Mouse (Mus musculus): Measurements from ENCODE around the gene Spaca9. TPM values are rescaled to one million over a fixed set of nuclear protein-coding genes. Genes with fewer than 3 reads are reported as not detected.
A peak's percentile ranks its signal among the peaks of the same experiment; 100 is the strongest.

The Spaca9 gene
- polyA plus RNA-seq, 1 experiment from 2014 or later, result 2.6 TPM

DNA sequence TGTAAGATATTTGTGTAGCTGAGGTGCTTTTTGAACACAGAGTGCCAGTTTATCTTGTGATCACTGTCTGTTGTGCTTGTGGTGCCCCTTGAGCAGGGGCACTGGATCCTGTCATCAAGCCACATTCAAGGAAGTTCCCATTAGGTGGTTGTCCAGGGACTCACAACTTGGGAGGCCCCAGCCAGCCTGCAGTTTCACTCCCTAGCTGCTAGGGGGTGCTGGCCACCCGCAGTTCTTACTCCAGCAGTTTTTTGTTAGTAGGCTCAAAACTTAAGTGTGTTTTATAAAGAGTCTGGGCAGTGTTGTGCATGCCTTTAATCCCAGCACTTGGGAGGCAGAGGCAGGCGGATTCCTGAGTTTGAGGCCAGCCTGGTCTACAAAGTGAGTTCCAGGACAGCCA is 45.2 kb downstream of the Spaca9 start:
- peak; percentile 40 for DNase-seq (ENCODE audit: low spot score)
- WGBS, result 59% methylated on average over 2 of the region's 2 CpGs

DNA sequence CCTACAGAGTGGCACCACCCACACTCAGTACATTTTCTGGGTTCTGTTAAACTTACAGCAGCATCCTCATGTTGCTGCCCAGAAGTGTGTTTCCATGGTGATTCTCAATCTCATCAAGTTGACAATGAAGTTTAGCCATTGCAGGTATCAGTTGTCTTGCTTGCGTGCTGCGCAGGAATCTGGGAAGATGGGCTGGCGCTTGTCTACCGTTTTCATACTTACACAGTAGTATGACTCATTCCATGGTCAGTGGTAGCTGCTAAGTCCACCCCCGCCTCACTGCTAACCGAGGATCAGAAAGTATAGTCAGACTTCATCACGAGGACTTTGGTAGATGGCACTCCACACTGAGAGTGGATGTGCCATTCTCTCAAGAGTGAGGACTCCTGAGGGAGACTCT is 46.2 kb downstream of the Spaca9 start:
- H3K4me3 ChIP-seq, result no peak overlapping the region
- H3K27me3 ChIP-seq (replicated peaks; ENCODE audit: low read depth, poor library complexity, severe bottlenecking), result no peaks in the 10 kb centered on the region
- peaks cover 41% of the 10 kb centered on the region for H3K36me3 ChIP-seq (replicated peaks)
- DNase-seq (ENCODE audit: low spot score), result no peak
- no peaks in the 10 kb centered on the region for H3K4me1 ChIP-seq
- H3K27ac ChIP-seq (replicated peaks), result no peak overlapping the region
- WGBS, result 93% methylated on average over 7 of the region's 7 CpGs
- H3K9me3 ChIP-seq, result no peaks in the 10 kb centered on the region

More for the DNA sequence above, 45.2 kb downstream of the Spaca9 start:
- Histone ChIP-seq H3K27me3 (replicated peaks; ENCODE audit: low read depth, poor library complexity, severe bottlenecking) (no peaks in the 10 kb centered on the region), H3K9me3 (no peaks in the 10 kb centered on the region), H3K4me3 (no peak overlapping the region), H3K27ac (replicated peaks) (no peak overlapping the region), H3K36me3 (replicated peaks) (peaks cover 51% of the 10 kb centered on the region), H3K4me1 (no peaks in the 10 kb centered on the region)

DNA sequence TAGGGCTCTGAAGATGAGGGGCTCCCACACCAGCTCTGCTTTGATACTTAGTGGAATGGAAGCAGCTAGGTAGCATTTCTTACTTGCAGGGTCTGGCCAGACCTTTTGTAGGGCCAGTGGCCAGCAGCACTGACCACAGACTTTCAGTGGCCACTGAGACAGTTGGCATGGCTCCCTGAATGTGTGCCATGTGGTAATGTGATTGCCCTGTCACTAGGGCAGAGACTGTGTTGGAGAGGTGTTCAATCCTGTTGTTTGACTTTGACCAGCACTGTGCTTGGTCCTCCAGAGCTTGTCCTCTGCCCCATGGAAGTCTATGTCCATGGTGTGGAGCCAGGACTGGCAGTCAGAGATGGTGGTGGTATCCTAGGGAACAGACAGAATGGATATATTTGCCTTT is 49.0 kb downstream of the Spaca9 start:
- Histone ChIP-seq H3K9me3 (no peaks in the 10 kb centered on the region), H3K36me3 (replicated peaks) (peaks cover 18% of the 10 kb centered on the region), H3K27ac (replicated peaks) (no peak overlapping the region), H3K4me3 (no peak overlapping the region), H3K27me3 (replicated peaks; ENCODE audit: low read depth, poor library complexity, severe bottlenecking) (no peaks in the 10 kb centered on the region), H3K4me1 (no peaks in the 10 kb centered on the region)
- DNase-seq (ENCODE audit: low spot score), result no peak

DNA sequence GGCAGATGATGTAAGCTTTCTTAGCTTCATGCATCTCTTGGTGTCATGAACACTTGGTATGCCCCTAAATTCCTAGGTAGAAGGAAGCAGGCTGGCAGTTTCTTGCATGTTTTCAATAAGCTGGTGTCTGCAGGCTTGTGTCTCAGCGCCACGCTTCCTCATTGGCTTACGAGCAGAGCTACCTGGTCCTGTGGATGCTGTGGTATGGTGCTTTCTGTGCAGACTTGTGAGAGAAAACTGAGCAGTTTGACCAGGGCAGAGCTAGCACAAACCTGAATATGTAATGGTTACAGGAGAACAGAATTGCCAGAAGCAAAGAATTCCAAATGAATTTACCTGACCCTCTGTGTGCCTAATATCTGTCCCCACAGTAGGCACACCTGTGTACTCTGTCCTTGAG is 56.4 kb downstream of the Spaca9 start:
- peaks cover 38% of the 10 kb centered on the region for H3K4me1 ChIP-seq
- DNase-seq (ENCODE audit: low spot score), result no peak
- no peaks in the 10 kb centered on the region for H3K27me3 ChIP-seq (replicated peaks; ENCODE audit: low read depth, poor library complexity, severe bottlenecking)
- no peaks in the 10 kb centered on the region for H3K36me3 ChIP-seq (replicated peaks)
- peak overlapping the region; percentile 27; the same call in 1 of the 2 replicates for H3K4me3 ChIP-seq
- H3K9me3 ChIP-seq, result no peaks in the 10 kb centered on the region
- 88% methylated on average over 3 of the region's 3 CpGs for WGBS
- H3K27ac ChIP-seq (replicated peaks), result no peak overlapping the region

Small RNAs within 50 kb of the gene (microRNA-seq; reads per million reads assigned to microRNA genes)
- 4.9 reads per million, percentile 13 among the genes with 10 or more reads in this experiment for gene Mir3088

Other genes starting within 250 kb of the Spaca9 start
- 1.3 and 1.5 TPM in 2 replicates for gene 1700007K13Rik, start 233.4 kb downstream of the Spaca9 start, polyA plus RNA-seq (2016; fragmentation: Nextera tagmentation; extraction: Ambion mirVana)
- gene Mrps2, start 231.7 kb downstream of the Spaca9 start, polyA plus RNA-seq (2016; fragmentation: Nextera tagmentation; extraction: Ambion mirVana), result 68.5 and 71.9 TPM in 2 replicates
- gene Gbgt1, start 202.8 kb downstream of the Spaca9 start, polyA plus RNA-seq (2016; fragmentation: Nextera tagmentation; extraction: Ambion mirVana), result 0.22 TPM in 1 of 2 replicates, not detected in the other
- gene Gm10134, start 193.6 kb downstream of the Spaca9 start, polyA plus RNA-seq (2016; fragmentation: Nextera tagmentation; extraction: Ambion mirVana), result not detected in 2 replicates
- gene Ralgds, start 186.6 kb downstream of the Spaca9 start, polyA plus RNA-seq (2016; fragmentation: Nextera tagmentation; extraction: Ambion mirVana), result 36.7 and 44.2 TPM in 2 replicates
- not detected in 2 replicates for gene Cel, start 136.3 kb downstream of the Spaca9 start, polyA plus RNA-seq (2016; fragmentation: Nextera tagmentation; extraction: Ambion mirVana)
- gene Gtf3c5, start 116.0 kb downstream of the Spaca9 start, polyA plus RNA-seq (2016; fragmentation: Nextera tagmentation; extraction: Ambion mirVana), result 57.9 and 61.4 TPM in 2 replicates
- 2.7 and 3.9 TPM in 2 replicates for gene Gfi1b, start 77.7 kb downstream of the Spaca9 start, polyA plus RNA-seq (2016; fragmentation: Nextera tagmentation; extraction: Ambion mirVana)
- gene Tsc1, start 58.5 kb downstream of the Spaca9 start, polyA plus RNA-seq (2016; fragmentation: Nextera tagmentation; extraction: Ambion mirVana), result 21.4 and 23.5 TPM in 2 replicates
- gene Ak8, start 437 bp upstream of the Spaca9 start, polyA plus RNA-seq (2016; fragmentation: Nextera tagmentation; extraction: Ambion mirVana), result 0.70 and 1.1 TPM in 2 replicates
- gene Gtf3c4, start 140.6 kb upstream of the Spaca9 start, polyA plus RNA-seq (2016; fragmentation: Nextera tagmentation; extraction: Ambion mirVana), result 23.8 and 24.1 TPM in 2 replicates
- 21.8 and 23.6 TPM in 2 replicates for gene Ddx31, start 140.7 kb upstream of the Spaca9 start, polyA plus RNA-seq (2016; fragmentation: Nextera tagmentation; extraction: Ambion mirVana)
- gene Barhl1, start 216.9 kb upstream of the Spaca9 start, polyA plus RNA-seq (2016; fragmentation: Nextera tagmentation; extraction: Ambion mirVana), result 1.2 and 1.4 TPM in 2 replicates